ENCODE assay signal across 8 mouse cellular contexts in the genomic region with DNA sequence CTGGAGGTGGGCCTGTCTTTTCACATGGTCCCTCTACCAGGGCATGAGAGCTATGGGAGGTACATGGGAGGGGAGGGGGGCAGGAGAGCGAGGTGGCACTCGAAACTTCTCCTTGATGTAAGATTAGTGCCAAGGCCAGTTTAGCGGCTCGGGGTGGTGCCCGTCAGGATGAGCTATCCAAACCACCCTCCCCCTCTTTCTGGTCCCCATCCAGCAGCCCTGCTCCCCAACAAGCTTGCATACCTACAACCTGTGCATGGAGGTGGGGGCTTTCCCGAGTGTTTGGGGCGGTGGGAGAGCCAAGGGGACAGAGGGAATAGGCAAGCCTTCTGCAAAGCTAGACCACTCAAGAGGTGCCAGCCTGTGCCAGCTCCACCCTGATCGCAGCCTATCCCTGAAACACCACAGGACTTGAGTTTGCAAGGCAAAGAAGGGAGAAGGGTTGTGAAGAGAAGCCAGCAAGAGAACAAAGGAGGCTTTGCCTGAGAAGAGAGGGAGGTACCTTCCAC. TPM values are rescaled to one million over a fixed set of nuclear protein-coding genes. Genes with fewer than 3 reads are reported as not detected.
DNase-seq lines count a peak whose midpoint lies in the region; ATAC-seq lines count a peak whose summit lies in the region.

No protein-coding gene starts in this region.

- intact Hi-C loops in left cerebral cortex, postnatal 14 days (cut with DNase I): no loop called here

- no peaks in the 10 kb centered on the region for H3K36me3 ChIP-seq in embryonic facial prominence, embryonic 11.5 days (replicated peaks; ENCODE audit: control insufficient read depth, insufficient read depth, low read depth, low read length)
- H3K36me3 ChIP-seq in hindbrain, embryonic 13.5 days: no peaks in the 10 kb centered on the region
- no peaks in the 10 kb centered on the region for H3K36me3 ChIP-seq in midbrain, embryonic 16.5 days (ENCODE audit: control insufficient read depth, insufficient read depth, low read length)

- H3K4me2 ChIP-seq in embryonic facial prominence, embryonic 11.5 days (ENCODE audit: low read depth, low read length): peak overlapping the region; percentile 76
- peak overlapping the region; percentile 57 for H3K4me2 ChIP-seq in hindbrain, embryonic 13.5 days
- H3K4me2 ChIP-seq in midbrain, embryonic 16.5 days (ENCODE audit: low read length): peak overlapping the region; percentile 66

- peak overlapping the region; percentile 62; the same call in 1 of the 2 replicates for H3K27ac ChIP-seq in embryonic facial prominence, embryonic 11.5 days (replicated peaks; ENCODE audit: low read depth, low read length)
- H3K27ac ChIP-seq in hindbrain, embryonic 13.5 days: peak overlapping the region; percentile 78
- H3K27ac ChIP-seq in midbrain, embryonic 16.5 days (ENCODE audit: low read length): peak overlapping the region; percentile 49

- H3K27me3 ChIP-seq in embryonic facial prominence, embryonic 11.5 days (ENCODE audit: control insufficient read depth, insufficient read depth, low read length): no peaks in the 10 kb centered on the region
- no peaks in the 10 kb centered on the region for H3K27me3 ChIP-seq in hindbrain, embryonic 13.5 days
- no peaks in the 10 kb centered on the region for H3K27me3 ChIP-seq in midbrain, embryonic 16.5 days (ENCODE audit: control insufficient read depth, insufficient read depth, low read depth, low read length)

- H3K9ac ChIP-seq in embryonic facial prominence, embryonic 11.5 days (replicated peaks; ENCODE audit: low read length): peak overlapping the region; percentile 61
- peak overlapping the region; percentile 67; the same call in 1 of the 2 replicates for H3K9ac ChIP-seq in hindbrain, embryonic 13.5 days
- peak overlapping the region; percentile 60 for H3K9ac ChIP-seq in midbrain, embryonic 16.5 days (ENCODE audit: low read depth, low read length)

- no peaks in the 10 kb centered on the region for H3K9me3 ChIP-seq in embryonic facial prominence, embryonic 11.5 days (replicated peaks; ENCODE audit: control insufficient read depth, low read length)
- H3K9me3 ChIP-seq in hindbrain, embryonic 13.5 days: no peaks in the 10 kb centered on the region
- H3K9me3 ChIP-seq in midbrain, embryonic 16.5 days (replicated peaks; ENCODE audit: control insufficient read depth, low read length, poor library complexity, severe bottlenecking): no peaks in the 10 kb centered on the region

- H3K4me1 ChIP-seq in embryonic facial prominence, embryonic 11.5 days (ENCODE audit: control insufficient read depth, insufficient read depth, low read length): no peaks in the 10 kb centered on the region; the same call in 1 of the 2 replicates
- H3K4me1 ChIP-seq in hindbrain, embryonic 13.5 days (replicated peaks): peaks cover 16% of the 10 kb centered on the region
- peaks cover 10% of the 10 kb centered on the region; the same call in 1 of the 2 replicates for H3K4me1 ChIP-seq in midbrain, embryonic 16.5 days (ENCODE audit: control insufficient read depth, insufficient read depth, low read length)

- DNase-seq in kidney, postnatal 4 days: peak; percentile 32 to 48
- DNase-seq in kidney, postnatal 36 days: no peak
- no peak for DNase-seq in embryonic facial prominence, embryonic 11.5 days (ENCODE audit: low spot score)
- DNase-seq in left cerebral cortex, adult 9 months (ENCODE audit: low spot score in 2 of 2): no peak
- DNase-seq in left cerebral cortex, postnatal 14 days (ENCODE audit: low spot score in 2 of 2): no peak
- DNase-seq in cerebellum, adult 9-10 months: no peak

- 42% methylated on average over 8 of the region's 8 CpGs for WGBS in embryonic facial prominence, embryonic 11.5 days
- WGBS in hindbrain, embryonic 13.5 days: 50% methylated on average over 8 of the region's 8 CpGs
- WGBS in midbrain, embryonic 16.5 days: 33% methylated on average over 8 of the region's 8 CpGs

- H3K4me3 ChIP-seq in embryonic facial prominence, embryonic 11.5 days (ENCODE audit: low read depth, low read length): peak overlapping the region; percentile 36; the same call in 1 of the 2 replicates
- peak overlapping the region; percentile 31 for H3K4me3 ChIP-seq in hindbrain, embryonic 13.5 days
- H3K4me3 ChIP-seq in midbrain, embryonic 16.5 days (ENCODE audit: low read depth, low read length): peak overlapping the region; percentile 31

- no peak for ATAC-seq in embryonic facial prominence, embryonic 11.5 days (replicated peaks; ENCODE audit: insufficient number of reproducible peaks, low FRiP score, low TSS enrichment, low read depth)
- peak; percentile 57 for ATAC-seq in hindbrain, embryonic 13.5 days (ENCODE audit: low FRiP score)
- ATAC-seq in midbrain, embryonic 16.5 days: peak; percentile 27; the same call in 1 of the 2 replicates

RNA-seq across cellular contexts. Expression of gene Kctd15, which starts 26.8 kb away (rescaled TPM):
- 20.7 and 27.6 TPM in 2 replicates for polyA plus RNA-seq in embryonic facial prominence, embryonic 11.5 days (2014; fragmentation: Nextera tagmentation; extraction: Ambion mirVana)
- 33.7 and 36.0 TPM in 2 replicates for polyA plus RNA-seq in hindbrain, embryonic 13.5 days (2015; fragmentation: Nextera tagmentation; extraction: Ambion mirVana)
- polyA plus RNA-seq in midbrain, embryonic 16.5 days (2015; fragmentation: Nextera tagmentation; extraction: Ambion mirVana): 24.8 and 26.5 TPM in 2 replicates
- total RNA-seq in left cerebral cortex, postnatal 14 days (2021): 10 to 100 TPM; 16.0 to 16.2 TPM

Comparison
In these comparisons a context has a peak if more than half of its experiments do, and no peak if none do; other contexts are left out.
1. DNase-seq: peak in kidney, postnatal 4 days (2 of 2); none in kidney, postnatal 36 days (0 of 2), embryonic facial prominence, embryonic 11.5 days (single experiment), left cerebral cortex, adult 9 months (0 of 2), left cerebral cortex, postnatal 14 days (0 of 2) and cerebellum, adult 9-10 months (single experiment).
2. Peak in every context shown above with its lines, with median percentiles within 50 percentile points of each other: H3K27ac ChIP-seq, H3K4me2 ChIP-seq, H3K4me3 ChIP-seq and H3K9ac ChIP-seq.